Mouse (Mus musculus) neural tube, embryonic 11.5 days (tissue): Measurements from ENCODE around the gene Cyp1a1. TPM values are rescaled to one million over a fixed set of nuclear protein-coding genes. Genes with fewer than 3 reads are reported as not detected.

Experiments used
- ATAC-seq: fragments of 200-750 bp; cut with Nextera tagmentation; 2 replicates; pipeline ENCODE4 v1.8.0; 2017; ENCODE audit warnings: moderate number of reproducible peaks, mild to moderate bottlenecking, moderate TSS enrichment, moderate library complexity; ENCODE audit not compliant: insufficient read depth, low FRiP score, low TSS enrichment
- DNase-seq: peaks from one replicate; pipeline ENCODE4 v3.0.0-alpha.2; 2015; ENCODE audit warnings: low spot score
- H3K27ac ChIP-seq: fragments of 300-500 bp; sonication (generic); 2 replicates; pipeline ENCODE4 v1.5.1; 2014; ENCODE audit warnings: low read depth, mild to moderate bottlenecking, low read length
- H3K27me3 ChIP-seq: fragments of 300-500 bp; sonication (generic); 2 replicates; pipeline ENCODE4 v1.6.1; 2014; ENCODE audit warnings: mild to moderate bottlenecking, low read length, mixed read lengths; ENCODE audit not compliant: control insufficient read depth, insufficient read depth
- H3K36me3 ChIP-seq: fragments of 300-500 bp; sonication (generic); 2 replicates; pipeline ENCODE4 v1.6.1; 2014; ENCODE audit warnings: mild to moderate bottlenecking, low read length, moderate library complexity, mixed read lengths; ENCODE audit not compliant: control insufficient read depth, insufficient read depth
- H3K4me1 ChIP-seq: fragments of 300-500 bp; sonication (generic); 2 replicates; pipeline ENCODE4 v1.6.1; 2014; ENCODE audit warnings: low read length, mixed read lengths; ENCODE audit not compliant: control insufficient read depth, insufficient read depth
- H3K4me2 ChIP-seq: fragments of 300-500 bp; sonication (generic); 2 replicates; pipeline ENCODE4 v1.6.1; 2014; ENCODE audit warnings: low read depth, mild to moderate bottlenecking, moderate library complexity
- H3K4me3 ChIP-seq: fragments of 300-500 bp; sonication (generic); 2 replicates; pipeline ENCODE4 v1.5.1; 2014; ENCODE audit warnings: low read depth, low read length
- H3K9ac ChIP-seq: fragments of 300-500 bp; sonication (generic); 2 replicates; pipeline ENCODE4 v1.6.1; 2014; ENCODE audit warnings: mild to moderate bottlenecking, low read length
- H3K9me3 ChIP-seq: fragments of 300-500 bp; sonication (generic); 2 replicates; pipeline ENCODE4 v1.6.1; 2016; ENCODE audit warnings: low read length; ENCODE audit not compliant: control insufficient read depth
- WGBS: fragments of 180-500 bp; shearing (Covaris S2); extraction: QIAGEN DNeasy Blood & Tissue Kit; methylation state at CpG from one replicate; pipeline ENCODE4 v1.1.7; 2014; 5-methylcytosine and 5-hydroxymethylcytosine counted together
- polyA plus RNA-seq: library from polyadenylated mRNA; unstranded; fragments of >200 nt; fragmentation: Nextera tagmentation; extraction: Ambion mirVana; gene quantifications from 2 replicates; pipeline ENCODE4 v1.2.1, GENCODE M21; 2014

Cyp1a1 gene
- polyA plus RNA-seq, 1 experiment from 2014 or later, result not detected

GRCm38 (mm10) chr9:57664616-57665015 lies 23.1 kb upstream of the Cyp1a1 start:
- DNase-seq (no peak), ATAC-seq (no peak)
- Histone ChIP-seq H3K4me3 (no peak overlapping the region), H3K9me3 (no peaks in the 10 kb centered on the region), H3K27me3 (no peaks in the 10 kb centered on the region), H3K36me3 (no peaks in the 10 kb centered on the region), H3K9ac (no peak overlapping the region), H3K4me2 (no peak overlapping the region), H3K27ac (no peak overlapping the region), H3K4me1 (no peaks in the 10 kb centered on the region)
- WGBS, result 64% methylated on average over 7 of the region's 7 CpGs

GRCm38 (mm10) chr9:57666536-57666935 lies 21.2 kb upstream of the Cyp1a1 start:
- no peaks in the 10 kb centered on the region for H3K27me3 ChIP-seq
- WGBS, result 81% methylated on average over 8 of the region's 8 CpGs
- no peak overlapping the region for H3K9ac ChIP-seq
- H3K4me1 ChIP-seq, result no peaks in the 10 kb centered on the region
- no peaks in the 10 kb centered on the region for H3K36me3 ChIP-seq
- H3K9me3 ChIP-seq, result no peaks in the 10 kb centered on the region
- no peak overlapping the region for H3K27ac ChIP-seq
- no peak overlapping the region for H3K4me3 ChIP-seq
- no peak for ATAC-seq
- no peak overlapping the region for H3K4me2 ChIP-seq
- DNase-seq, result no peak

GRCm38 (mm10) chr9:57667136-57667535 lies 20.6 kb upstream of the Cyp1a1 start:
- H3K4me1 ChIP-seq, result no peaks in the 10 kb centered on the region
- H3K4me2 ChIP-seq, result no peak overlapping the region
- no peak overlapping the region for H3K9ac ChIP-seq
- ATAC-seq (no peak), DNase-seq (no peak)
- no peak overlapping the region for H3K27ac ChIP-seq
- H3K27me3 ChIP-seq, result no peaks in the 10 kb centered on the region
- no peaks in the 10 kb centered on the region for H3K36me3 ChIP-seq
- H3K9me3 ChIP-seq, result no peaks in the 10 kb centered on the region
- no peak overlapping the region for H3K4me3 ChIP-seq
- 74% methylated on average over 3 of the region's 3 CpGs for whole genome bisulfite sequencing

GRCm38 (mm10) chr9:57667817-57668216 lies 19.9 kb upstream of the Cyp1a1 start:
- ATAC-seq, result no peak
- H3K4me3 ChIP-seq, result no peak overlapping the region
- H3K36me3 ChIP-seq, result no peaks in the 10 kb centered on the region
- no peaks in the 10 kb centered on the region for H3K4me1 ChIP-seq
- DNase-seq, result no peak
- H3K9me3 ChIP-seq, result no peaks in the 10 kb centered on the region
- no peaks in the 10 kb centered on the region for H3K27me3 ChIP-seq
- no peak overlapping the region for H3K27ac ChIP-seq
- no peak overlapping the region for H3K9ac ChIP-seq
- no peak overlapping the region for H3K4me2 ChIP-seq
- 62% methylated on average over 11 of the region's 11 CpGs for WGBS

GRCm38 (mm10) chr9:57668277-57668676 lies 19.5 kb upstream of the Cyp1a1 start:
- H3K9ac ChIP-seq, result no peak overlapping the region
- no peaks in the 10 kb centered on the region for H3K9me3 ChIP-seq
- H3K4me2 ChIP-seq, result no peak overlapping the region
- no peaks in the 10 kb centered on the region for H3K36me3 ChIP-seq
- H3K4me1 ChIP-seq, result no peaks in the 10 kb centered on the region
- no peak overlapping the region for H3K4me3 ChIP-seq
- DNase-seq (no peak), ATAC-seq (no peak)
- H3K27me3 ChIP-seq, result no peaks in the 10 kb centered on the region
- no peak overlapping the region for H3K27ac ChIP-seq
- 45% methylated on average over 1 of the region's 1 CpGs for WGBS

GRCm38 (mm10) chr9:57669566-57669965 lies 18.2 kb upstream of the Cyp1a1 start:
- Histone ChIP-seq H3K4me1 (no peaks in the 10 kb centered on the region), H3K4me3 (no peak overlapping the region), H3K9ac (no peak overlapping the region), H3K36me3 (no peaks in the 10 kb centered on the region), H3K27ac (no peak overlapping the region), H3K27me3 (no peaks in the 10 kb centered on the region), H3K9me3 (no peaks in the 10 kb centered on the region), H3K4me2 (no peak overlapping the region)
- 84% methylated on average over 3 of the region's 3 CpGs for WGBS
- ATAC-seq, result no peak
- DNase-seq, result no peak

- 94% methylated on average over 4 of the region's 4 CpGs for WGBS
Measured at GRCm38 (mm10) chr9:57671037-57671436, 16.7 kb upstream of the Cyp1a1 start.

GRCm38 (mm10) chr9:57671500-57671899 lies 16.2 kb upstream of the Cyp1a1 start:
- 85% methylated on average over 5 of the region's 5 CpGs for WGBS
- no peak overlapping the region for H3K9ac ChIP-seq
- ATAC-seq, result no peak
- no peaks in the 10 kb centered on the region for H3K36me3 ChIP-seq
- H3K4me2 ChIP-seq, result no peak overlapping the region
- no peak overlapping the region for H3K4me3 ChIP-seq
- no peaks in the 10 kb centered on the region for H3K4me1 ChIP-seq
- no peak for DNase-seq
- no peaks in the 10 kb centered on the region for H3K27me3 ChIP-seq
- no peaks in the 10 kb centered on the region for H3K9me3 ChIP-seq
- H3K27ac ChIP-seq, result no peak overlapping the region

More at GRCm38 (mm10) chr9:57671037-57671436, 16.7 kb upstream of the Cyp1a1 start:
- no peak for DNase-seq
- no peak overlapping the region for H3K27ac ChIP-seq
- no peaks in the 10 kb centered on the region for H3K27me3 ChIP-seq
- no peaks in the 10 kb centered on the region for H3K4me1 ChIP-seq
- no peaks in the 10 kb centered on the region for H3K9me3 ChIP-seq
- no peak for ATAC-seq
- H3K4me3 ChIP-seq, result no peak overlapping the region
- H3K36me3 ChIP-seq, result no peaks in the 10 kb centered on the region
- H3K9ac ChIP-seq, result no peak overlapping the region
- H3K4me2 ChIP-seq, result no peak overlapping the region

- no peak overlapping the region for H3K4me3 ChIP-seq
- H3K36me3 ChIP-seq, result no peaks in the 10 kb centered on the region
- H3K27ac ChIP-seq, result no peak overlapping the region
- H3K4me1 ChIP-seq, result no peaks in the 10 kb centered on the region
- no peak overlapping the region for H3K9ac ChIP-seq
- ATAC-seq (no peak), DNase-seq (no peak)
- no peaks in the 10 kb centered on the region for H3K27me3 ChIP-seq
- no peak overlapping the region for H3K4me2 ChIP-seq
- no peaks in the 10 kb centered on the region for H3K9me3 ChIP-seq
- 85% methylated on average over 10 of the region's 10 CpGs for WGBS
Measured at GRCm38 (mm10) chr9:57681411-57681810, 6.3 kb upstream of the Cyp1a1 start.
